Mouse (Mus musculus): Measurements from ENCODE around the gene Scamp2. TPM values are rescaled to one million over a fixed set of nuclear protein-coding genes. Genes with fewer than 3 reads are reported as not detected.
A peak's percentile ranks its signal among the peaks of the same experiment; 100 is the strongest.

The Scamp2 gene
- polyA plus RNA-seq, 1 experiment: 79.2 TPM

DNA sequence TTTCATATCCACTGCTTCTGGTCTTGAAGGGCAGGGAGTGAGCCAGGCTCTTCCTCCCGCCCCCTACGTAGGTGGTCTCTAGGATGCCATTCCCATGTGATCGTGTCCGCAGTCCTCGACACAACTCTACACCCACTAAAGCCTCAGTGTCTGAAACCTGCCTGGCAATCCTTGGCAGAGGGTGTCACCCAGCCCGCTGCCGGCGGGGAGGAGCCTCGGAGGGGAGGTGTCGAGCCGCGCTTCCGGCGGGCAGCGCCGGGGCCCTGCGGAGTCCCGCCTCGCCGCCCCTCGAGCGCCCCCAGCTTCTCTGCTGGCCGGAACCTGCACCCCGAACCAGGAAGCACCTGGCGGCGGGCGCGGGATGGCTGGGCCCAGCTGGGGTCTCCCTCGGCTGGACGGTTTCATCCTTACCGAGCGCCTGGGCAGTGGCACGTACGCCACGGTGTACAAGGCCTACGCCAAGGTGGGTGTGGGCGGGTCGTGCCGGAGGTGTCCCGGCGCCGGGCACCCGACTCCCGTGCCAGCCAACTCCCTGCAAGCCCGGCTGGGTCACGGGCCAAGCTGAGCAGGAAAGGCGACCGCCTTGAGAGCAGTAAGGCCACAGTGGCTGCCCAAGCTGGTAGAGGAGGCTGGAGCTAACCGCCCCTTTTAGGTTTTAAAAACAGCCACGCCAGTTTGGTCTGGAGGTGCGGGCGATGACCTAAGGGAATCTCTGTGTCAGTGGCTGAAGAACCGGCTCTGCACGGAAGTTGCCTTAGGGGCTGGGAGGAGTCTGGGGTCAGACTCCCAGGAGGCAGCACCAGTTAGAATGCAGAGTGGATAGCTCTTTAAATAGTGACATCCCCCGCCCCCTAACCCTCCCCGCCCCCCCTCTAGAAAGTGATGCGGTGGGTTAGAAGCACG is 28.7 kb downstream of the Scamp2 start, which contains the start of gene Ulk3:
Ulk3 (plus strand) TSS at position 229 of the 903 bp plus-strand sequence.
- under 1% methylated on average over 52 of the region's 58 CpGs for WGBS
- H3K27ac ChIP-seq (ENCODE audit: insufficient read depth, low read length): peak within 1 kb of the TSS; percentile 89
- H3K27me3 ChIP-seq (ENCODE audit: control insufficient read depth, insufficient read depth, low read length): no peaks in the 10 kb centered on the region
- peaks cover 5% of the 10 kb centered on the region; the same call in 1 of the 2 replicates for H3K4me1 ChIP-seq (ENCODE audit: control insufficient read depth, insufficient read depth, insufficient read length)
- peak within 1 kb of the TSS; percentile 82 for H3K4me3 ChIP-seq (ENCODE audit: extremely low read depth, insufficient read depth, insufficient read length)
- TF ChIP-seq POLR2A (IDR thresholded peaks at IDR 0.05; ENCODE audit: low read depth, low read length): peak; percentile 41; the same call in 1 of the 2 replicates
- 0 out of 2 replicates have a peak, but pooled peaks have one; percentile 17 for TF ChIP-seq CTCF (IDR thresholded peaks at IDR 0.05; ENCODE audit: extremely low read depth, insufficient read depth, insufficient read length, insufficient replicate concordance)
- DNase-seq (ENCODE audit: low read depth in 1 of 2, low spot score in 2 of 2): peak; percentile 33 to 87
- H3K36me3 ChIP-seq (ENCODE audit: control insufficient read depth, insufficient read depth, low read length): peaks cover 29% of the 10 kb centered on the region

DNA sequence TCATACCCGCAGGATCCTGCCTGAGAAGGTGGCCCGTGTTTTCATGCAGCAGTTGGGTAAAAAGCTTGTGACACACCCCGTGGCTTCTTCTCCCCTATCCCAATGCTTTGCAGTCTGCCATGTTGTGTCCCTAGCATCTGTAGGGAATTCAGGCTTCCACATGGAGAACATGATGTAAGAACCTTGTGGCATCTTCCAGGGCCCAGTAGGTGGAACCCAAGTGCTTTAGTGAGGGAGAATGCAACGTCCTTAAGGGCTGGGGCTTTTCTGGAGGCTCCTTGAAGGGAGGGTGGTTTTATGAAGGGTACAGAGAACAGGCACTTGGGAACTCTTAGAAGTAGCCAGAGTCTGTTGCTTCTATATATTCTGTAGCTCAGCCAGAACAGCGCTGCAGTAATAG is 30.0 kb downstream of the Scamp2 start:
- TF ChIP-seq CTCF (IDR thresholded peaks at IDR 0.05; ENCODE audit: extremely low read depth, insufficient read depth, insufficient read length, insufficient replicate concordance) (no peak), POLR2A (IDR thresholded peaks at IDR 0.05; ENCODE audit: low read depth, low read length) (no peak)

DNA sequence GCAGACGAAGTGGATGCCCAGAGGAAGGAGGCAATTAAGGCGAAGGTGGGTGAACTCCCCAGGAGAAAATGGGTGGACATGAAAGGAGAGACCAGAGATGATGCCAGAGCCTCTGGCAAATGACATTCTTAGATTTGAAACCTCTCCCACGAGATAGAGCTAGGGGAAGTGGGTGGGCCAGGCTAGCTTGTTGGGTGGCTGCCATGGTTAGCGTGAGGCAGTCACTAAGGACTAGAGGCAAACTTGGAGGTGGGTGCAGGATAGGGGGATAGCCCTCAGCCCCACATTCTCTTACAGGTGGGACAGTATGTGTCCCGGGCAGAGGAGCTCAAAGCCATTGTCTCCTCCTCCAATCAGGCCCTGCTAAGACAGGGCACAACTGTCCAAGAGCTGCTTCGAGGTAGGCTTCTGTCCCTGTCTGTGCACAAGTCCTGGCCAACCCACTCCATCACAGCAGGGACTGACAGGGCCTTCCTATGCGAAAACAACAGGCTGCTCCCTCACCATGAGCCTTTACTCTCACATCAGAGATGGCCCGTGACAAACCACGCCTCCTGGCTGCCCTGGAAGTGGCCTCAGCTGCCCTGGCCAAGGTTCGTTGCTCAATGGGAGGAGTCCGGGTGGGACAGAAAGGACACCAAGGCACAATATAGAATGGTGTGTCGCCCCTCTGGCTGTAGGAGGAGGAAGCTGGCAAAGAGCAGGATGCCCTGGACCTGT is 32.9 kb downstream of the Scamp2 start:
- no peak for DNase-seq (ENCODE audit: low read depth in 1 of 2, low spot score in 2 of 2)
- H3K4me3 ChIP-seq (ENCODE audit: extremely low read depth, insufficient read depth, insufficient read length): no peak overlapping the region
- H3K36me3 ChIP-seq (ENCODE audit: control insufficient read depth, insufficient read depth, low read length): peaks cover 30% of the 10 kb centered on the region
- H3K27ac ChIP-seq (ENCODE audit: insufficient read depth, low read length): no peak overlapping the region
- WGBS: 83% methylated on average over 12 of the region's 12 CpGs
- H3K4me1 ChIP-seq (ENCODE audit: control insufficient read depth, insufficient read depth, insufficient read length): peaks cover 5% of the 10 kb centered on the region; the same call in 1 of the 2 replicates
- no peak for TF ChIP-seq CTCF (IDR thresholded peaks at IDR 0.05; ENCODE audit: extremely low read depth, insufficient read depth, insufficient read length, insufficient replicate concordance)
- TF ChIP-seq POLR2A (IDR thresholded peaks at IDR 0.05; ENCODE audit: low read depth, low read length): no peak
- no peaks in the 10 kb centered on the region for H3K27me3 ChIP-seq (ENCODE audit: control insufficient read depth, insufficient read depth, low read length)

More for the DNA sequence above, 30.0 kb downstream of the Scamp2 start:
- no peaks in the 10 kb centered on the region for H3K27me3 ChIP-seq (ENCODE audit: control insufficient read depth, insufficient read depth, low read length)
- no peak for DNase-seq (ENCODE audit: low read depth in 1 of 2, low spot score in 2 of 2)
- H3K27ac ChIP-seq (ENCODE audit: insufficient read depth, low read length): no peak overlapping the region
- no peak overlapping the region for H3K4me3 ChIP-seq (ENCODE audit: extremely low read depth, insufficient read depth, insufficient read length)
- peaks cover 5% of the 10 kb centered on the region; the same call in 1 of the 2 replicates for H3K4me1 ChIP-seq (ENCODE audit: control insufficient read depth, insufficient read depth, insufficient read length)
- peaks cover 36% of the 10 kb centered on the region for H3K36me3 ChIP-seq (ENCODE audit: control insufficient read depth, insufficient read depth, low read length)
- 72% methylated on average over 5 of the region's 5 CpGs for WGBS

DNA sequence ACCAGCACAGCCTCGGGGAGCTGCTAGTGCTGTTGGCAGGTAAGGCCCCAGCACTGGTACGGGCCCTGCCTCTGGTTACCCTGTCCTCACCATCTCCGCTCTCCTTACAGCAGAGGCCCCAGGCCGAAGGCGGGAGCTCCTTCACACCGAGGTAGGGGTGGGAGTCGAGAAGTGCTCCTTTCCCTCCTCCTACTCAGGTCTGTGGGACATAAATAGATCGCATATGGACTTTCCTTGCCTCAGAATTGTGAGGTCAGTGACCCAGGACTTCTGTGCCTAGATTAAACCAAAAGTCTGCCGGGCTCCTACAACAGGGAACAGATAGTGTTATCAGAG is 33.4 kb downstream of the Scamp2 start:
- H3K27me3 ChIP-seq (ENCODE audit: control insufficient read depth, insufficient read depth, low read length): no peaks in the 10 kb centered on the region
- H3K4me1 ChIP-seq (ENCODE audit: control insufficient read depth, insufficient read depth, insufficient read length): peaks cover under 1% of the 10 kb centered on the region; the same call in 1 of the 2 replicates
- DNase-seq (ENCODE audit: low read depth in 1 of 2, low spot score in 2 of 2): no peak
- peaks cover 30% of the 10 kb centered on the region for H3K36me3 ChIP-seq (ENCODE audit: control insufficient read depth, insufficient read depth, low read length)
- WGBS: 89% methylated on average over 9 of the region's 9 CpGs
- H3K4me3 ChIP-seq (ENCODE audit: extremely low read depth, insufficient read depth, insufficient read length): no peak overlapping the region
- H3K27ac ChIP-seq (ENCODE audit: insufficient read depth, low read length): no peak overlapping the region
- TF ChIP-seq POLR2A (IDR thresholded peaks at IDR 0.05; ENCODE audit: low read depth, low read length) (no peak), CTCF (IDR thresholded peaks at IDR 0.05; ENCODE audit: extremely low read depth, insufficient read depth, insufficient read length, insufficient replicate concordance) (no peak)

DNA sequence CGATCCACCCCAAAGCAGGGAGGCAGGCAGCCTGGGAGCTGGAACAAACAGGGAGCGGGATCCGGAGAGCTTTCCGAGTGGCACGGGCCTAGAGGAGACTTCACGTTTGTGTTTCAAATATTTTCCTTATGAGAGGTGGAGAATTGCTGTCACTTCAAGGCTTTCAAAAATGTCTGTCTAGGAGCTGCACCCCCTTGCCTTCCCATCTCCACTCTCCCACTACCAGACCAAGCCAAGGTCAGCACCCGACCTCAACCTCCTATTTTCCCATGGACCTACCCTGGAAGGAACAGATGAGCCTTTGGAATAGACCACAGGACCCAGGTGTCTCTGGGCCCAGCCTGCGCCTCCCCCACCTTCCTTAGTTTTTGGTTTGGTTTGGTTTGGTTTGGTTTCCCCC is 36.5 kb downstream of the Scamp2 start:
- Histone ChIP-seq H3K36me3 (ENCODE audit: control insufficient read depth, insufficient read depth, low read length) (peaks cover 22% of the 10 kb centered on the region), H3K27me3 (ENCODE audit: control insufficient read depth, insufficient read depth, low read length) (no peaks in the 10 kb centered on the region), H3K4me1 (ENCODE audit: control insufficient read depth, insufficient read depth, insufficient read length) (no peaks in the 10 kb centered on the region), H3K27ac (ENCODE audit: insufficient read depth, low read length) (no peak overlapping the region), H3K4me3 (ENCODE audit: extremely low read depth, insufficient read depth, insufficient read length) (no peak overlapping the region)
- no peak for DNase-seq (ENCODE audit: low read depth in 1 of 2, low spot score in 2 of 2)
- WGBS: 87% methylated on average over 8 of the region's 8 CpGs
- TF ChIP-seq POLR2A (IDR thresholded peaks at IDR 0.05; ENCODE audit: low read depth, low read length): no peak
- TF ChIP-seq CTCF (IDR thresholded peaks at IDR 0.05; ENCODE audit: extremely low read depth, insufficient read depth, insufficient read length, insufficient replicate concordance): no peak

DNA sequence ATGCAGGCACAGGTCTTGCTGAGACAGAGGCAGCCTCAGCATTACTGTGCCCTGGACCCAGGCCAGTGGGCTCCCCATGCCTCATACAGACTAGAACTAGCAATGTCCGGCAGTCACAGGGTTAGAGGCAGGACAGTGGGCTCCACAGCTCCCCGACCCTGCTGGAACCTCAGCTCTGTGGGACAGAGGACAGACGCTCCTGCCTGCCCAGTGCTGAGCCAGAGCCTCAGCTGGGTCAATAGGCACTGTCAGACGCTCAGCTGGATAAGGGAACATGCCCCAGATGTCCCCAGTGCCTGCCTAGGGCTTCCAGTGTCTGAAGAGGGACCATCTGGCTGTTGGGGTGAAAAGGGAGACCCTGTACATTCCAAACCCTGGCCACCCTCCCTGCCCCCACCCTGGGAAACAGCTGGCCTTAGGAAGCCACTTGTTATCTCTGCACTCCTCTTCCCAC is 37.2 kb downstream of the Scamp2 start:
- TF ChIP-seq POLR2A (IDR thresholded peaks at IDR 0.05; ENCODE audit: low read depth, low read length) (no peak), CTCF (IDR thresholded peaks at IDR 0.05; ENCODE audit: extremely low read depth, insufficient read depth, insufficient read length, insufficient replicate concordance) (no peak)
- no peaks in the 10 kb centered on the region for H3K4me1 ChIP-seq (ENCODE audit: control insufficient read depth, insufficient read depth, insufficient read length)
- WGBS: 78% methylated on average over 4 of the region's 4 CpGs
- no peak overlapping the region for H3K4me3 ChIP-seq (ENCODE audit: extremely low read depth, insufficient read depth, insufficient read length)
- H3K36me3 ChIP-seq (ENCODE audit: control insufficient read depth, insufficient read depth, low read length): peaks cover 16% of the 10 kb centered on the region
- no peak overlapping the region for H3K27ac ChIP-seq (ENCODE audit: insufficient read depth, low read length)
- H3K27me3 ChIP-seq (ENCODE audit: control insufficient read depth, insufficient read depth, low read length): no peaks in the 10 kb centered on the region
- DNase-seq (ENCODE audit: low read depth in 1 of 2, low spot score in 2 of 2): no peak

Measured in spleen, adult 2 months (tissue).